In genomic region chr5:140661875-140662643, GRCm38 (mm10) we compare ENCODE assay signal across 8 mouse cellular contexts. TPM values are rescaled to one million over a fixed set of nuclear protein-coding genes. Genes with fewer than 3 reads are reported as not detected.
DNase-seq lines count a peak whose midpoint lies in the region; ATAC-seq and TF ChIP-seq lines count a peak whose summit lies in the region.
"Had no signal": no experiment of that assay in that cellular context is flagged by ENCODE, and none has a peak within 500 bp of the region (broad histone marks: within the 10 kb centered on the region; RNA-seq: fewer than 3 reads in every experiment).

No protein-coding gene starts in this region.

- H3K9ac ChIP-seq in heart, postnatal 0 days (replicated peaks; ENCODE audit: low read depth, low read length): 0 out of 2 replicates have a peak overlapping the region, but pooled peaks have one; percentile 1
- no peak overlapping the region for H3K9ac ChIP-seq in limb, embryonic 12.5 days (replicated peaks)
- H3K9ac ChIP-seq: hindbrain, embryonic 14.5 days had no signal

- no peaks in the 10 kb centered on the region for H3K9me3 ChIP-seq in heart, postnatal 0 days (replicated peaks; ENCODE audit: control insufficient read depth, low read length)
- no peaks in the 10 kb centered on the region for H3K9me3 ChIP-seq in limb, embryonic 12.5 days

- no peak for TF ChIP-seq CTCF in heart, postnatal 0 days (IDR thresholded peaks at IDR 0.05; ENCODE audit: low read depth)

- peaks cover 18% of the 10 kb centered on the region for H3K4me1 ChIP-seq in heart, postnatal 0 days (ENCODE audit: control insufficient read depth, insufficient read depth)
- H3K4me1 ChIP-seq in limb, embryonic 12.5 days (replicated peaks): peaks cover 35% of the 10 kb centered on the region

- TF ChIP-seq EP300 in heart, postnatal 0 days (IDR thresholded peaks at IDR 0.05; ENCODE audit: low read depth): no peak

- H3K36me3 ChIP-seq in heart, postnatal 0 days (replicated peaks; ENCODE audit: control insufficient read depth, insufficient read depth, low read length): no peaks in the 10 kb centered on the region
- H3K36me3 ChIP-seq in limb, embryonic 12.5 days: peaks cover 20% of the 10 kb centered on the region

- peak overlapping the region; percentile 28 for H3K4me2 ChIP-seq in heart, postnatal 0 days (ENCODE audit: low read depth, low read length)
- no peak overlapping the region for H3K4me2 ChIP-seq in limb, embryonic 12.5 days
- H3K4me2 ChIP-seq: hindbrain, embryonic 14.5 days had no signal

- peak; percentile 55 for ATAC-seq in heart, postnatal 0 days (ENCODE audit: insufficient read depth, low read depth)
- ATAC-seq in limb, embryonic 12.5 days (ENCODE audit: insufficient number of reproducible peaks, insufficient read depth, low FRiP score, low TSS enrichment, low read depth): no peak
- no peak for ATAC-seq in granulocyte monocyte progenitor cell, adult 5-6 weeks (replicated peaks; ENCODE audit: poor library complexity, severe bottlenecking)

- H3K27me3 ChIP-seq in heart, postnatal 0 days (ENCODE audit: control insufficient read depth, insufficient read depth, low read length): no peaks in the 10 kb centered on the region
- H3K27me3 ChIP-seq in limb, embryonic 12.5 days: peaks cover 3% of the 10 kb centered on the region; the same call in 1 of the 2 replicates

- DNase-seq in heart, postnatal 0 days (ENCODE audit: low spot score): peak; percentile 29
- DNase-seq in heart, adult 11 months: no peak
- DNase-seq in CD4-positive helper T cell, adult 2 months (ENCODE audit: low read depth, low spot score): peak; percentile 37
- peak; percentile 85 for DNase-seq in brain, adult 2 months (ENCODE audit: low read depth, low spot score)
- no peak for DNase-seq in kidney, adult 8-10 months

- H3K4me3 ChIP-seq in heart, postnatal 0 days (ENCODE audit: low read depth, low read length): no peak overlapping the region
- H3K4me3 ChIP-seq in limb, embryonic 12.5 days (replicated peaks): no peak overlapping the region

- peak overlapping the region; percentile 32 for H3K27ac ChIP-seq in heart, postnatal 0 days (ENCODE audit: low read depth)
- peak overlapping the region; percentile 66 for H3K27ac ChIP-seq in limb, embryonic 12.5 days
- H3K27ac ChIP-seq: hindbrain, embryonic 14.5 days had no signal

- WGBS in heart, postnatal 0 days: 31% methylated on average over 12 of the region's 12 CpGs
- 56% methylated on average over 12 of the region's 12 CpGs for WGBS in limb, embryonic 12.5 days

RNA-seq across cellular contexts. Expression of gene Ttyh3, which starts 13.2 kb away (rescaled TPM):
- 53.2 and 55.2 TPM in 2 replicates for total RNA-seq in heart, postnatal 0 days (2014; rRNA removed; ENCODE audit: low replicate concordance)
- 8.5 and 8.9 TPM in 2 replicates for polyA plus RNA-seq in heart, postnatal 0 days (2015; fragmentation: Nextera tagmentation; extraction: Ambion mirVana)
- 48.8 and 58.0 TPM in 2 replicates for polyA plus RNA-seq in limb, embryonic 12.5 days (2016; fragmentation: Nextera tagmentation; extraction: Ambion mirVana)
- 42.0 and 47.9 TPM in 2 replicates for total RNA-seq in granulocyte monocyte progenitor cell, adult 5-6 weeks (2014; fragmentation: Nextera tagmentation)
- 8.7 and 9.2 TPM in 2 replicates for total RNA-seq in granulocyte monocyte progenitor cell, adult 5-6 weeks (2017)

RNA-seq across cellular contexts. Expression of gene Iqce, which starts 40.1 kb away (rescaled TPM):
- total RNA-seq in heart, postnatal 0 days (2014; rRNA removed; ENCODE audit: low replicate concordance): 3.8 and 9.6 TPM in 2 replicates
- polyA plus RNA-seq in heart, postnatal 0 days (2015; fragmentation: Nextera tagmentation; extraction: Ambion mirVana): 4.8 and 5.1 TPM in 2 replicates
- polyA plus RNA-seq in limb, embryonic 12.5 days (2016; fragmentation: Nextera tagmentation; extraction: Ambion mirVana): 26.0 and 28.8 TPM in 2 replicates
- total RNA-seq in granulocyte monocyte progenitor cell, adult 5-6 weeks (2014; fragmentation: Nextera tagmentation): 13.4 and 26.7 TPM in 2 replicates
- 5.3 and 10.0 TPM in 2 replicates for total RNA-seq in granulocyte monocyte progenitor cell, adult 5-6 weeks (2017)

RNA-seq across cellular contexts. Expression of gene Brat1, which starts 42.8 kb away (rescaled TPM):
- 19.3 and 25.0 TPM in 2 replicates for total RNA-seq in heart, postnatal 0 days (2014; rRNA removed; ENCODE audit: low replicate concordance)
- polyA plus RNA-seq in heart, postnatal 0 days (2015; fragmentation: Nextera tagmentation; extraction: Ambion mirVana): 9.5 and 10.6 TPM in 2 replicates
- 22.4 and 23.5 TPM in 2 replicates for polyA plus RNA-seq in limb, embryonic 12.5 days (2016; fragmentation: Nextera tagmentation; extraction: Ambion mirVana)
- 10.2 and 14.3 TPM in 2 replicates for total RNA-seq in granulocyte monocyte progenitor cell, adult 5-6 weeks (2014; fragmentation: Nextera tagmentation)
- total RNA-seq in granulocyte monocyte progenitor cell, adult 5-6 weeks (2017): 7.3 and 8.2 TPM in 2 replicates

RNA-seq across cellular contexts. Expression of gene Lfng, which starts 54.9 kb away (rescaled TPM):
- 8.2 and 22.3 TPM in 2 replicates for total RNA-seq in heart, postnatal 0 days (2014; rRNA removed; ENCODE audit: low replicate concordance)
- polyA plus RNA-seq in heart, postnatal 0 days (2015; fragmentation: Nextera tagmentation; extraction: Ambion mirVana): 4.1 and 4.4 TPM in 2 replicates
- 10.3 and 10.8 TPM in 2 replicates for polyA plus RNA-seq in limb, embryonic 12.5 days (2016; fragmentation: Nextera tagmentation; extraction: Ambion mirVana)
- total RNA-seq in granulocyte monocyte progenitor cell, adult 5-6 weeks (2014; fragmentation: Nextera tagmentation): 8.2 and 9.9 TPM in 2 replicates
- total RNA-seq in granulocyte monocyte progenitor cell, adult 5-6 weeks (2017): 1.9 and 14.6 TPM in 2 replicates

Comparison
In these comparisons a context has a peak if more than half of its experiments do, and no peak if none do; other contexts are left out.
1. DNase-seq: peak in heart, postnatal 0 days (single experiment), CD4-positive helper T cell, adult 2 months (single experiment) and brain, adult 2 months (single experiment); none in heart, adult 11 months (single experiment) and kidney, adult 8-10 months (0 of 2).